Mouse (Mus musculus) MEL (cell line): ENCODE measurements at regions not wholly inside any gene's neighbourhood (a gene's known extent, or its start where the extent isn't known, plus 50 kb on each side); places are given as distances from the start of the nearest gene placed in this dataset.

ENCODE experiments used
- DNase-seq: peaks from one replicate; pipeline ENCODE4 v3.0.0; 2011; ENCODE audit warnings: low read depth, low spot score
- H3K27ac ChIP-seq: 2 replicates; pipeline ENCODE4 v1.5.1; 2012; ENCODE audit warnings: low read depth, mild to moderate bottlenecking, control low read depth, low read length, moderate library complexity; ENCODE audit not compliant: control insufficient read depth
- H3K27me3 ChIP-seq, 2 experiments: fragments of 150-350 bp in 1 of 2; sonication (generic) in 1 of 2; 2 replicates each; pipeline ENCODE4 v1.6.1; 2012; ENCODE audit warnings: low read length in 2 of 2, mild to moderate bottlenecking in 2 of 2, improper control_type of control experiment in 1 of 2, moderate library complexity in 1 of 2; ENCODE audit not compliant: insufficient read depth in 2 of 2, control insufficient read depth in 1 of 2
- H3K36me3 ChIP-seq, 2 experiments: 2 replicates each; pipeline ENCODE4 v1.6.1; 2012 to 2014; ENCODE audit warnings: low read length in 2 of 2, improper control_type of control experiment in 1 of 2, inconsistent platforms in 1 of 2, mild to moderate bottlenecking in 1 of 2; ENCODE audit not compliant: insufficient read depth in 2 of 2, control insufficient read depth in 1 of 2
- H3K4me1 ChIP-seq, 2 experiments: fragments of 150-350 bp in 1 of 2; sonication (generic) in 1 of 2; 2 replicates each; pipeline ENCODE4 v1.6.1; 2012; ENCODE audit warnings: low read length in 2 of 2, improper control_type of control experiment in 1 of 2, mild to moderate bottlenecking in 1 of 2; ENCODE audit not compliant: insufficient read depth in 2 of 2, control insufficient read depth in 1 of 2
- H3K4me3 ChIP-seq, 2 experiments: fragments of 150-350 bp in 1 of 2; sonication (generic) in 1 of 2; 2 replicates each; pipeline ENCODE4 v1.5.1; 2012; ENCODE audit warnings: low read depth in 2 of 2, low read length in 2 of 2, mild to moderate bottlenecking in 2 of 2, moderate library complexity in 2 of 2, control low read depth in 1 of 2, improper control_type of control experiment in 1 of 2; ENCODE audit not compliant: control insufficient read depth in 1 of 2, insufficient read depth in 1 of 2
- H3K79me2 ChIP-seq: 2 replicates; pipeline ENCODE4 v1.6.1; 2012; ENCODE audit warnings: mild to moderate bottlenecking, low read length, moderate library complexity; ENCODE audit not compliant: control insufficient read depth, poor library complexity, insufficient read depth
- H3K9ac ChIP-seq: 2 replicates; pipeline ENCODE4 v1.6.1; 2012; ENCODE audit warnings: low read depth, mild to moderate bottlenecking, control low read depth, low read length, moderate library complexity; ENCODE audit not compliant: control insufficient read depth, poor library complexity, severe bottlenecking
- H3K9me3 ChIP-seq: fragments of 150-350 bp; sonication (generic); replicated peaks from 2 replicates; pipeline ENCODE4 v1.6.1; 2012; ENCODE audit warnings: mild to moderate bottlenecking, low read length, improper control_type of control experiment, moderate library complexity; ENCODE audit not compliant: insufficient read depth
- BHLHE40 ChIP-seq: IDR thresholded peaks from 2 replicates; pipeline ENCODE4 v1.6.1; 2012; ENCODE audit warnings: low read depth, mild to moderate bottlenecking, inconsistent platforms, low read length, improper control_type of control experiment, borderline replicate concordance
- CHD1 ChIP-seq: IDR thresholded peaks from 2 replicates; pipeline ENCODE4 v1.6.1; 2012; ENCODE audit warnings: low read depth, mild to moderate bottlenecking, inconsistent platforms, low read length, improper control_type of control experiment
- CTCF ChIP-seq, 3 experiments: IDR thresholded peaks in 2 of 3; conservative IDR thresholded peaks in 1 of 3; 2 replicates each; pipeline ENCODE4 v1.5.1; 2011 to 2012; ENCODE audit warnings: low read length in 3 of 3, low read depth in 2 of 3, mild to moderate bottlenecking in 2 of 3, improper control_type of control experiment in 1 of 3, inconsistent platforms in 1 of 3, mixed read lengths in 1 of 3, moderate library complexity in 1 of 3; ENCODE audit not compliant: control insufficient read depth in 1 of 3, insufficient read depth in 1 of 3, poor library complexity in 1 of 3, severe bottlenecking in 1 of 3
- ELF1 ChIP-seq: IDR thresholded peaks from 2 replicates; pipeline ENCODE4 v1.6.1; 2014; ENCODE audit warnings: low read depth, mild to moderate bottlenecking, inconsistent platforms, low read length, improper control_type of control experiment, moderate library complexity
- EP300 ChIP-seq, 2 experiments: IDR thresholded peaks; 2 replicates each; pipeline ENCODE4 v1.6.1; 2011; ENCODE audit warnings: improper control_type of control experiment in 2 of 2, low read length in 2 of 2, low read depth in 1 of 2, mild to moderate bottlenecking in 1 of 2
- ETS1 ChIP-seq: IDR thresholded peaks from 2 replicates; pipeline ENCODE4 v1.6.1; 2012; ENCODE audit warnings: low read depth, mild to moderate bottlenecking, inconsistent platforms, low read length, improper control_type of control experiment, moderate library complexity
- GABPA ChIP-seq: IDR thresholded peaks from 2 replicates; pipeline ENCODE4 v1.6.1; 2012; ENCODE audit warnings: low read depth, mild to moderate bottlenecking, inconsistent platforms, low read length, improper control_type of control experiment, moderate library complexity
- GATA1 ChIP-seq: IDR thresholded peaks from 2 replicates; pipeline ENCODE4 v1.6.1; 2011; ENCODE audit warnings: low read depth, low read length, improper control_type of control experiment
- MAFK ChIP-seq: IDR thresholded peaks from 2 replicates; pipeline ENCODE4 v1.6.1; 2011; ENCODE audit warnings: low read depth, mild to moderate bottlenecking, low read length, improper control_type of control experiment, borderline replicate concordance
- MXI1 ChIP-seq: IDR thresholded peaks from 2 replicates; pipeline ENCODE4 v1.6.1; 2011; ENCODE audit warnings: mild to moderate bottlenecking, low read depth, low read length, improper control_type of control experiment
- MYC ChIP-seq: IDR thresholded peaks from 2 replicates; pipeline ENCODE4 v1.6.1; 2011; ENCODE audit warnings: low read depth, mild to moderate bottlenecking, low read length, improper control_type of control experiment, moderate library complexity
- NELFE ChIP-seq: IDR thresholded peaks from 2 replicates; pipeline ENCODE4 v1.6.1; 2011; ENCODE audit warnings: low read depth, low read length, improper control_type of control experiment
- NRF1 ChIP-seq: IDR thresholded peaks from 2 replicates; pipeline ENCODE4 v1.6.1; 2014; ENCODE audit warnings: low read depth, mild to moderate bottlenecking, inconsistent platforms, low read length, improper control_type of control experiment, moderate library complexity; ENCODE audit not compliant: poor library complexity, insufficient read depth, severe bottlenecking
- POLR2A ChIP-seq, 2 experiments: IDR thresholded peaks; 2 replicates each; pipeline ENCODE4 v1.6.1; 2011 to 2012; ENCODE audit warnings: low read length in 2 of 2, mild to moderate bottlenecking in 2 of 2, control low read depth in 1 of 2, improper control_type of control experiment in 1 of 2, low read depth in 1 of 2, moderate library complexity in 1 of 2; ENCODE audit not compliant: control insufficient read depth in 1 of 2, insufficient read depth in 1 of 2, poor library complexity in 1 of 2
- POLR2AphosphoS2 ChIP-seq: IDR thresholded peaks from 2 replicates; pipeline ENCODE4 v1.6.1; 2011; ENCODE audit warnings: low read length, improper control_type of control experiment
- POLR2AphosphoS5 ChIP-seq: IDR thresholded peaks from 2 replicates; pipeline ENCODE4 v1.6.1; 2012; ENCODE audit warnings: low read depth, borderline replicate concordance, mild to moderate bottlenecking, inconsistent platforms, low read length, moderate library complexity, mixed read lengths
- SIN3A ChIP-seq: IDR thresholded peaks from 2 replicates; pipeline ENCODE4 v1.6.1; 2012; ENCODE audit warnings: low read length, improper control_type of control experiment, inconsistent platforms
- SMC3 ChIP-seq: IDR thresholded peaks from 2 replicates; pipeline ENCODE4 v1.6.1; 2011; ENCODE audit warnings: low read depth, low read length, improper control_type of control experiment
- TAL1 ChIP-seq: IDR thresholded peaks from 2 replicates; pipeline ENCODE4 v1.6.1; 2012; ENCODE audit warnings: mild to moderate bottlenecking, inconsistent platforms, low read length, moderate library complexity, mixed read lengths
- TBP ChIP-seq: IDR thresholded peaks from 2 replicates; pipeline ENCODE4 v1.8.0; 2011; ENCODE audit warnings: low read depth, low read length, improper control_type of control experiment
- TCF12 ChIP-seq: IDR thresholded peaks from 2 replicates; pipeline ENCODE4 v1.6.1; 2014; ENCODE audit warnings: low read depth, mild to moderate bottlenecking, inconsistent platforms, low read length, improper control_type of control experiment, moderate library complexity
- UBTF ChIP-seq: IDR thresholded peaks from 2 replicates; pipeline ENCODE4 v1.6.1; 2012; ENCODE audit warnings: low read depth, mild to moderate bottlenecking, inconsistent platforms, low read length, improper control_type of control experiment, moderate library complexity, borderline replicate concordance; ENCODE audit not compliant: insufficient read depth
- ZMIZ1 ChIP-seq: IDR thresholded peaks from 2 replicates; pipeline ENCODE4 v1.6.1; 2012; ENCODE audit warnings: low read depth, mild to moderate bottlenecking, inconsistent platforms, low read length, improper control_type of control experiment, moderate library complexity
- ZNF384 ChIP-seq: IDR thresholded peaks from 2 replicates; pipeline ENCODE4 v1.6.1; 2012; ENCODE audit warnings: low read depth, mild to moderate bottlenecking, inconsistent platforms, low read length, improper control_type of control experiment

GRCm38 (mm10) chrX:11528589-11528988 is 201.0 kb downstream of the H2al1j start:
- H3K9ac ChIP-seq = no peak overlapping the region
- H3K9me3 ChIP-seq = no peaks in the 10 kb centered on the region
- H3K4me1 ChIP-seq = no peaks in the 10 kb centered on the region
- H3K36me3 ChIP-seq = no peaks in the 10 kb centered on the region
- no peak overlapping the region for H3K4me3 ChIP-seq
- no peak overlapping the region for H3K27ac ChIP-seq
- DNase-seq = no peak
- TF ChIP-seq SMC3 (no peak), GATA1 (no peak), UBTF (no peak), TAL1 (no peak), POLR2A (IDR thresholded peaks at IDR 0.05; ENCODE audit: control insufficient read depth in 1 of 2, insufficient read depth in 1 of 2, low read depth in 1 of 2, low read length in 2 of 2, poor library complexity in 1 of 2) (no peak), NRF1 (no peak), MAFK (no peak), TCF12 (no peak), EP300 (IDR thresholded peaks at IDR 0.05; ENCODE audit: low read depth in 1 of 2, low read length in 2 of 2) (no peak), ETS1 (no peak), ELF1 (no peak), POLR2AphosphoS5 (no peak), GABPA (no peak), BHLHE40 (no peak), MYC (no peak), ZMIZ1 (no peak), SIN3A (no peak), POLR2AphosphoS2 (no peak)
- no peaks in the 10 kb centered on the region for H3K79me2 ChIP-seq
- H3K27me3 ChIP-seq = no peaks in the 10 kb centered on the region

GRCm38 (mm10) chrX:11529221-11529620 is 201.6 kb downstream of the H2al1j start:
- Histone ChIP-seq H3K4me3 (no peak overlapping the region), H3K4me1 (no peaks in the 10 kb centered on the region), H3K27me3 (no peaks in the 10 kb centered on the region), H3K9ac (no peak overlapping the region), H3K27ac (no peak overlapping the region), H3K36me3 (no peaks in the 10 kb centered on the region), H3K79me2 (no peaks in the 10 kb centered on the region)
- DNase-seq = no peak
- TF ChIP-seq TBP (no peak), CHD1 (no peak), GATA1 (no peak), NELFE (no peak), CTCF (IDR thresholded peaks at IDR 0.05 in 2 of 3, conservative IDR thresholded peaks at IDR 0.05 in 1 of 3; ENCODE audit: control insufficient read depth in 1 of 3, insufficient read depth in 1 of 3, low read depth in 2 of 3, low read length in 3 of 3, poor library complexity in 1 of 3, severe bottlenecking in 1 of 3) (no peak), EP300 (IDR thresholded peaks at IDR 0.05; ENCODE audit: low read depth in 1 of 2, low read length in 2 of 2) (no peak), ZNF384 (no peak), SIN3A (no peak), UBTF (no peak), MXI1 (no peak)
- TF ChIP-seq, all 39 proteins: peak for 0
- H3K9me3 ChIP-seq = no peaks in the 10 kb centered on the region
